Mouse (Mus musculus): ENCODE results near the gene Gm13757.

Gm13757 gene

GRCm38 (mm10) chr2:88449031-88449430 is at the start of gene Gm13757:
Gene Gm13757, minus strand, starts transcription at chr2:88449131.
- in situ Hi-C loops (cut with MboI, MseI): no loop called here

- in situ Hi-C loops (cut with MboI, MseI): no loop called here
These were observed 44.1 kb upstream of the Gm13757 start, which contains the start of gene Olfr1185-ps1 for GRCm38 (mm10) chr2:88493020-88493419. Gene Olfr1185-ps1, plus strand, starts transcription at chr2:88493320.

- in situ Hi-C loops (cut with MboI, MseI): no loop called here
These were observed 34.4 kb upstream of the Gm13757 start, which contains the start of gene Olfr1184 for GRCm38 (mm10) chr2:88483298-88483697. Gene Olfr1184, plus strand, starts transcription at chr2:88483598.

- in situ Hi-C loops (cut with MboI, MseI): loop anchor here (10.0 kb wide), 1 partner anchor 920 kb away; no protein-coding TSS in a partner anchor
These were observed 5.6 kb upstream of the Gm13757 start, which contains the start of gene Olfr1183 for GRCm38 (mm10) chr2:88454567-88454966. Gene Olfr1183, plus strand, starts transcription at chr2:88454867.

DNA sequence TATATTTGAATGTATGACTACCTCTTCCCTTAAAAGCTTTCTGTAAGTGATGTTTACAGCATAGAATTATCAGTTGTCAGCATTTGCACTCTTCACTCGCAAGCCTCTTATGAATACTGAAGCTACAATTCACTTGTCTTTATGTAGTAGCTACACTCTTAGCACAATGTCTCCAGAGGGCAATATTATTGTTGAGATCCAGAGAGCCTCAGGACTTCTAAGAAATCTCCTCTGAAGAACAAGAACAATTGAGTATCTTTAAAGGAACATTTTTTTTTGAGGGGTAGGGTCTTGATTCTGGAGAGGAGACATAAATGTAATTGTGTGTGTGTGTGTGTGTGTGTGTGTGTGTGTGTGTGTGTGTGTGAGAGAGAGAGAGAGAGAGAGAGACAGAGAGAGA is 22.9 kb downstream of the Gm13757 start, which contains the start of gene Olfr1181:
TSS of gene Olfr1181 (minus strand) at position 101 of the 400 bp plus-strand sequence.
- in situ Hi-C loops (cut with MboI, MseI): no loop called here

GRCm38 (mm10) chr2:88419051-88419450 is 29.9 kb downstream of the Gm13757 start, which contains the start of gene Olfr1180:
Gene Olfr1180, minus strand, starts transcription at chr2:88419151.
- in situ Hi-C loops (cut with MboI, MseI): no loop called here

GRCm38 (mm10) chr2:88406353-88406752 is 42.6 kb downstream of the Gm13757 start, which contains the start of gene Olfr1179:
Gene Olfr1179, minus strand, starts transcription at chr2:88406453.
- in situ Hi-C loops (cut with MboI, MseI): no loop called here

Data from T-helper 1 cell (primary cell).